Mouse (Mus musculus) ES-Bruce4 (cell line): ENCODE measurements around the gene M1ap. TPM values are rescaled to one million over a fixed set of nuclear protein-coding genes. Genes with fewer than 3 reads are reported as not detected.
A peak's percentile ranks its signal among the peaks of the same experiment; 100 is the strongest.

ENCODE experiments used
- H3K27ac ChIP-seq: 2 replicates; pipeline ENCODE4 v1.5.1; 2012; ENCODE audit warnings: low read length, inconsistent platforms; ENCODE audit not compliant: insufficient read depth
- H3K27me3 ChIP-seq: 2 replicates; pipeline ENCODE4 v1.6.1; 2012; ENCODE audit warnings: mild to moderate bottlenecking, low read length, inconsistent platforms; ENCODE audit not compliant: control insufficient read depth, poor library complexity, insufficient read depth, severe bottlenecking
- H3K36me3 ChIP-seq: 2 replicates; pipeline ENCODE4 v1.6.1; 2012; ENCODE audit warnings: inconsistent platforms, mild to moderate bottlenecking, low read length, moderate library complexity; ENCODE audit not compliant: control insufficient read depth, poor library complexity, insufficient read depth, severe bottlenecking
- H3K4me1 ChIP-seq: one replicate; pipeline ENCODE4 v1.8.1; 2011; ENCODE audit warnings: low read length; ENCODE audit not compliant: control insufficient read depth, insufficient read depth
- H3K4me3 ChIP-seq: 2 replicates; pipeline ENCODE4 v1.5.1; 2011; ENCODE audit warnings: low read depth, mild to moderate bottlenecking, low read length
- H3K9ac ChIP-seq: 2 replicates; pipeline ENCODE4 v1.6.1; 2012; ENCODE audit warnings: low read depth, mild to moderate bottlenecking, inconsistent platforms; ENCODE audit not compliant: poor library complexity, severe bottlenecking
- H3K9me3 ChIP-seq: replicated peaks from 2 replicates; pipeline ENCODE4 v1.6.1; 2012; ENCODE audit warnings: mild to moderate bottlenecking, low read length, inconsistent platforms; ENCODE audit not compliant: control insufficient read depth, poor library complexity, insufficient read depth, severe bottlenecking
- CTCF ChIP-seq: IDR thresholded peaks from one replicate; pipeline ENCODE4 v1.8.1; 2011; ENCODE audit warnings: low read depth, low read length
- EP300 ChIP-seq: IDR thresholded peaks from 2 replicates; pipeline ENCODE4 v1.6.1; 2011; ENCODE audit warnings: low read depth, low read length; ENCODE audit not compliant: insufficient read depth
- POLR2A ChIP-seq: IDR thresholded peaks from one replicate; pipeline ENCODE4 v1.8.1; 2011; ENCODE audit warnings: low read length; ENCODE audit not compliant: insufficient read depth
- polyA plus RNA-seq: library from polyadenylated mRNA; stranded (reverse); fragments of >200 nt; gene quantifications from 2 replicates; pipeline ENCODE4 v1.2.4, GENCODE M21; 2011; ENCODE audit warnings: low read depth; ENCODE audit not compliant: missing spikeins, insufficient read depth, insufficient read length

Gene M1ap
- polyA plus RNA-seq, 1 experiment = 2.2 TPM

DNA sequence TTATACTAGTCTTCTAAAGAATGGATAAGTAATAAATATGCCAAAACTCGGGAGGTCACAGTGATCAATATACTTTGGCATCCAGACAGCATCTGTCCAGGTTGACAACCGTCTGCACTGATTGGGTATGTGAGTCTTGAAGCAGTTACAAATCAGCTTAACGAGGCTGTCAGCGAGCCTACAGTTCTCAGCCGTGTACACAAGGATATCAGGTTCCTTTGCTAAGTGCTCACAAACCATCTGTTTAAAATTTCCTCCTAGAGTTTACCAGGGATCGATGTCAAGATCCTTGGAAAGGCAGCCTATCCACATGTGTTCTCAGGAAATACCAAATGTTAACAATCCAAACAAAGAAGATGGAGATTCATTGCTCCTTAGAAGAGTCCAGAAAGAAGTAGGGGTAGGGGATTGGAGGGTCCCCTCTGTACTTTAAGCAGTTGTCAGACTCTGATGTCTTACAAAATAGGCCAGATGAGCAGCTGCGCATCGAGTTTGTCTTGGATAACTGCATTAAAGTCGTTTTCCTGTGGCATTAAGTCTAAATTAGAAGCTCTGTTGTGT is 40.8 kb downstream of the M1ap start:
- no peak overlapping the region for H3K27ac ChIP-seq
- H3K27me3 ChIP-seq = no peaks in the 10 kb centered on the region
- H3K4me1 ChIP-seq = no peaks in the 10 kb centered on the region
- H3K9ac ChIP-seq = no peak overlapping the region
- H3K36me3 ChIP-seq = no peaks in the 10 kb centered on the region
- no peak overlapping the region for H3K4me3 ChIP-seq
- TF ChIP-seq POLR2A (no peak), CTCF (no peak), EP300 (no peak)
- H3K9me3 ChIP-seq = no peaks in the 10 kb centered on the region

DNA sequence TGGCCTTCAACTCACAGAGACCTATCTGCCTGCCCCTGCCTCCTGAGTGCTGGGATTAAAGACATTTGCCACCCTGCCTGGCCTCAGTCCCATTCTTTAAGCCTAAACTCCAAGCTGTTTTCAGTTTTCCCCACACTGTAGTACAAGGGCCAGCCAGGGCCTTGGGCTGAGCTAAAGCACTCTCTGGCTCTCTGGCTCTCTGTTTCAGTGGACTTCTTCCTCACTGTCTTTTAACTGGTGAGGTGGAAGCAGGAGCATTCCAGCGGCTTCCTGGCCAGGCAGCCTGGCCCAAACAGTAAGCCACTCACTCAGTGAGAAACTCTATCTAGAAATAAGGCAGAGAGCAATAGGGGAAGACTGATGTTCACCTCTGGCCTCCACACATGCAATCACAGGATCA is 47.0 kb downstream of the M1ap start:
- no peak overlapping the region for H3K27ac ChIP-seq
- no peaks in the 10 kb centered on the region for H3K4me1 ChIP-seq
- H3K4me3 ChIP-seq = no peak overlapping the region
- H3K36me3 ChIP-seq = no peaks in the 10 kb centered on the region
- no peaks in the 10 kb centered on the region for H3K27me3 ChIP-seq
- TF ChIP-seq CTCF = no peak
- TF ChIP-seq EP300 = no peak
- TF ChIP-seq POLR2A = no peak
- no peaks in the 10 kb centered on the region for H3K9me3 ChIP-seq
- no peak overlapping the region for H3K9ac ChIP-seq

DNA sequence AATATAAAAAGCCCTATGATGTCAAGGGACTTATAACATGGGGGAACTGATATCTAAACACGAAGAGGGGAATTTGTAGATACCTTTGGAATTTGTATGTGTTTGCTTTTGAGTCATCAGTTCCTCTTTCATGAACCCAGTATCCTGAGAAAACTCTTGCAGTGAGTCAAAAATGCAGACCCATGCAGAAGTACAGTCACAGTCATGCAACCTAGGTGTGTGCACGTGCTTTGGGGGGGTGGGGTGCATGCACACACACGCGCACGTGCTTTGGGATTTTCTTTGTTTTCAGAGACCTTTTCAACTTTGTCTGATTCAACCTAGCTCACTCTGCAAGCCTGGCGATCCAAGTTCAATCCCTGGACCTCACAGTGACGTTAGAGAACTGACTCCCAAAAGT is 47.7 kb downstream of the M1ap start:
- Histone ChIP-seq H3K27ac (no peak overlapping the region), H3K9me3 (no peaks in the 10 kb centered on the region), H3K36me3 (no peaks in the 10 kb centered on the region), H3K9ac (no peak overlapping the region), H3K4me3 (no peak overlapping the region), H3K4me1 (no peaks in the 10 kb centered on the region), H3K27me3 (no peaks in the 10 kb centered on the region)
- TF ChIP-seq EP300 (no peak), CTCF (no peak), POLR2A (no peak)

DNA sequence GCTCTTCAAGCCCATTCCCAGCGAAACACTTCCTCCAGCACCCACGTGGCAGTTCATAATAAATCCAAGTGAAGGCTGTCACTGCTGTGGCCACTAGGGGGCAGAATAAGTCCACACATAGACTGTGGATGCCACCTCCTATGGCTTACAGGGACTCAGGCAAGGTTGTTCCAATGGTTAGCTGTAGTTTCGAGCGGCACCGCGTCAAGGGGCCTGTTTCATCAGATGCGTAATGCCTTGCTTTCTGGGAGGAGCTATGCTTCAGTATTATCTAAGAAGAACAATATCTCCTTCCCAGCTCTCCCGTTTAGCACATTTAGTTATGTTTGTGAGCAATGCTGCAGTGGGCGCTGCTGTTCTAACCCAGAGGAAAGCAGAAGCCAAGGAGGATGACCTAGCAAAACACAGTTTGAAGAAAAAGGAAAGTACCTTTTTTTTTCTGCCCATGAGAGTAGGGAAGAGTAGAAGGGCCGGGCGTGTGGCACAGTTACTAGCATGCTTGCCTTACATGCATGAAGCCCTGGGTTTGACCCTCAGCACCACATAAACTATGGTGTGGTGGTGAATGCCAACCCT is 50.1 kb downstream of the M1ap start:
- no peaks in the 10 kb centered on the region for H3K27me3 ChIP-seq
- no peaks in the 10 kb centered on the region for H3K4me1 ChIP-seq
- peak; percentile 89 for TF ChIP-seq CTCF
- no peak for TF ChIP-seq POLR2A
- no peak for TF ChIP-seq EP300
- H3K9ac ChIP-seq = no peak overlapping the region
- no peak overlapping the region for H3K4me3 ChIP-seq
- H3K27ac ChIP-seq = no peak overlapping the region
- H3K9me3 ChIP-seq = no peaks in the 10 kb centered on the region
- H3K36me3 ChIP-seq = no peaks in the 10 kb centered on the region

DNA sequence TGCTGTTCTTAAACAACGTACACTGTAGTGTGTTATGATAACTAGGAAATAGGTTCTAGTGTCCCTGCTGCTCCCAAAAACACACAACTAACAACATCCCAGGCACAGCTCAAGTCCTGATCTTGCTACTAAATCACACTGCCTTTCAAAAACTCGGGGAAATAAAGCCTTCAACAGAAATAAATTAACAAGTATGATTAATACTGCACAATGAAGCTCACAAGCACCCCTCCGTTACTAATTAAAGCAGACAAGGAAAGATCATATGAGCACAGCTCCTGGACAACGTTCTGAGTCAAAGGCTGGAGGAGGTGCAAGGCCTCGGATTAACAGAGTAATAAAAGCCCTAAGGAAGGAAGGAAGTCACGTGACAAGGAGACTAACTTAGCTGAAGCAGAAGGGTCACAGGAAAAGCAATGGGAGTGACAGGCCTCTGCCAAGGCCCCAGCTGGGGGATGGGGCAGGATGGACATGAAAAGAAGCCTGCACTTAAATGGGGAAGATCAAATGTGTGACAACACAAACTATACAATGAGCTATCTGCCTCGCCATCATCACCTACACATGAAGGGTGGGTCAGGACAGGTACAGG is 50.9 kb downstream of the M1ap start:
- H3K9me3 ChIP-seq = no peaks in the 10 kb centered on the region
- TF ChIP-seq POLR2A = no peak
- TF ChIP-seq EP300 = no peak
- no peak for TF ChIP-seq CTCF
- H3K9ac ChIP-seq = no peak overlapping the region
- no peaks in the 10 kb centered on the region for H3K4me1 ChIP-seq
- H3K27me3 ChIP-seq = no peaks in the 10 kb centered on the region
- no peaks in the 10 kb centered on the region for H3K36me3 ChIP-seq
- no peak overlapping the region for H3K27ac ChIP-seq
- no peak overlapping the region for H3K4me3 ChIP-seq

DNA sequence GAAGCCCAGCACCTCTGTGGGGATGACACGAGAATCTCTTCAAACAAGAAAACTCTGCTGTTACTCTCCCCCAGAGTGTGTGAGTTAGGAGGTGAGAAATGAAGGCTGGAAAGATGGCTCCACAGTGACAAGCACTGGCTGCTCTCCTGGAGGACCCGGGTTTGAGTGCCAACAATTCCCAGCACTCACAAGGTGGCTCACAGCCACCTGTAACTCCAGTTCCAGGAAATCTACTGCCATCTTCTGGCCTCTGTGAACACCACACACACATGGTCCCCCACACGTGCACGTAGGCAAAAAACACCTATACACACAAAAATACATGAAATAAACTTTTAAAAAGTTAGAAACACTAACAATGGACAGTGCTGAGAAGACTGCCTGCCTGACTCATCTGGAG is 51.6 kb downstream of the M1ap start:
- no peak overlapping the region for H3K9ac ChIP-seq
- H3K9me3 ChIP-seq = no peaks in the 10 kb centered on the region
- no peak overlapping the region for H3K27ac ChIP-seq
- TF ChIP-seq POLR2A (no peak), CTCF (peak; percentile 60)
- H3K4me1 ChIP-seq = no peaks in the 10 kb centered on the region
- H3K4me3 ChIP-seq = no peak overlapping the region
- no peaks in the 10 kb centered on the region for H3K36me3 ChIP-seq
- H3K27me3 ChIP-seq = no peaks in the 10 kb centered on the region
